Mouse (Mus musculus) gonadal fat pad, adult 2 months (tissue): Measurements from ENCODE around the gene Aagab. TPM values are rescaled to one million over a fixed set of nuclear protein-coding genes. Genes with fewer than 3 reads are reported as not detected.

Source experiments
- DNase-seq: peaks from one replicate; pipeline ENCODE4 v3.0.0-alpha.2; 2012; ENCODE audit warnings: low read depth
- polyA plus RNA-seq: library from polyadenylated mRNA; depleted of rRNA; stranded (reverse); fragments of >200 nt; gene quantifications from 2 replicates; pipeline ENCODE4 v1.2.3, GENCODE M21; 2012; rRNA removed

The Aagab gene
- polyA plus RNA-seq: 17.8 and 25.5 TPM in 2 replicates

GRCm38 (mm10) chr9:63602043-63602939 is at the start of gene Aagab, which contains the start of gene Iqch:
Gene Aagab (plus strand): TSS chr9:63602660.
Gene Iqch (minus strand): TSS chr9:63602493.
- DNase-seq: no peak

- no peak for DNase-seq
Measured at GRCm38 (mm10) chr9:63553628-63554027, 48.8 kb upstream of the Aagab start.

GRCm38 (mm10) chr9:63555460-63555990 is 46.9 kb upstream of the Aagab start:
- no peak for DNase-seq

- no peak for DNase-seq
Measured at GRCm38 (mm10) chr9:63556316-63556715, 46.1 kb upstream of the Aagab start.

GRCm38 (mm10) chr9:63556933-63557332 is 45.5 kb upstream of the Aagab start:
- DNase-seq: no peak

- no peak for DNase-seq
Measured at GRCm38 (mm10) chr9:63561931-63562330, 40.5 kb upstream of the Aagab start.

GRCm38 (mm10) chr9:63563436-63563835 is 39.0 kb upstream of the Aagab start:
- no peak for DNase-seq

GRCm38 (mm10) chr9:63568314-63568713 is 34.1 kb upstream of the Aagab start:
- no peak for DNase-seq

- no peak for DNase-seq
Measured at GRCm38 (mm10) chr9:63568808-63569207, 33.7 kb upstream of the Aagab start.

GRCm38 (mm10) chr9:63571895-63572294 is 30.6 kb upstream of the Aagab start:
- no peak for DNase-seq

- DNase-seq: no peak
Measured at GRCm38 (mm10) chr9:63572874-63573273, 29.6 kb upstream of the Aagab start.

GRCm38 (mm10) chr9:63577469-63577868 is 25.0 kb upstream of the Aagab start:
- no peak for DNase-seq

- no peak for DNase-seq
Measured at GRCm38 (mm10) chr9:63579644-63580043, 22.8 kb upstream of the Aagab start.

GRCm38 (mm10) chr9:63580046-63580445 is 22.4 kb upstream of the Aagab start:
- no peak for DNase-seq

- DNase-seq: no peak
Measured at GRCm38 (mm10) chr9:63581778-63582177, 20.7 kb upstream of the Aagab start.

- DNase-seq: no peak
Measured at GRCm38 (mm10) chr9:63585251-63585650, 17.2 kb upstream of the Aagab start.

GRCm38 (mm10) chr9:63589209-63589608 is 13.3 kb upstream of the Aagab start:
- DNase-seq: no peak

- no peak for DNase-seq
Measured at GRCm38 (mm10) chr9:63590592-63590991, 11.9 kb upstream of the Aagab start.

- DNase-seq: no peak
Measured at GRCm38 (mm10) chr9:63591661-63592256, 10.7 kb upstream of the Aagab start.

GRCm38 (mm10) chr9:63595032-63595431 is 7.4 kb upstream of the Aagab start:
- no peak for DNase-seq

- no peak for DNase-seq
Measured at GRCm38 (mm10) chr9:63595652-63596051, 6.8 kb upstream of the Aagab start.

- DNase-seq: no peak
Measured at GRCm38 (mm10) chr9:63596660-63597059, 5.8 kb upstream of the Aagab start.

- DNase-seq: no peak
Measured at GRCm38 (mm10) chr9:63603849-63604248, 1.4 kb downstream of the Aagab start.
